Mouse (Mus musculus): ENCODE measurements around the gene Stard13.

Stard13 gene

DNA sequence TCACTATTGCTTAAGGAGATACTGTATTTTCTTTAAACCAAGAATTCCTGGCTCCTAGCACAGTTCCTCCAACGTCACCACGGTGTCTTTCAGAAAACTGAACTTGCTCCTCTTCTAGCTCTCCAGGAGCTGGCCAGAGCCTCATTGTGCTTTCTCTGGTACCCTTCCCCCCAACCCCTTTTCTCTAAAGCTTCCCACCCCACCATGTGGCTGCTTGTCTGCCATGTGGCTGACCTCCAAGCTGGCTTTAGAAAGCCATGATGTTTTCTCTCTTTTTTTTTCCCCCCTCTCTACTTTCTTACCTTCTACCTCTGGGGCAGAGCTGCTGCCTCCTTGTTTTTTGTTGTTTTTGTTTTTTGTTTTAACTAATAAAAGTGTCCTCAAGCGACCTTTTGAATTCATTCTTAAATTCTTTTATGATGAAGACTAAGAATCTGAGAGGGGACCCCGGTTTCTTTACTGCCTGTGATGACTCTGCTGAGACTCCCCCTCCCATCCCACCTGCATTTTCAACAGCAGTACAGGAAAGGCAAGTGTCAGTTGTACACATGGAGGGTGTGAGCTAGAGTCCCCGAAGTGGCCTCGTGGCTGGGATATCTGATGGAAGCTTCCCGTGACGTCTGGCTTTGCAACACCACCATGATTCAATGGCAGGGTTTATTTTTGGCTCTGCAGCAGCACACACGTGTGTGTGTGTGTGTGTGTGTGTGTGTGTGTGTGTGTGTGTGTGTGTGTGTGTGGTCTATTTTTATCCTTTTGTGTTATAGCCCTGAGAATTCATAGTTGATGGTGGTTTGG is 198.7 kb downstream of the Stard13 start:
- no peak for ATAC-seq (ENCODE audit: insufficient number of reproducible peaks, low FRiP score, low TSS enrichment)

GRCm38 (mm10) chr5:151028906-151029305 is 204.7 kb downstream of the Stard13 start:
- no peak for ATAC-seq (ENCODE audit: insufficient number of reproducible peaks, low FRiP score, low TSS enrichment)

- ATAC-seq (ENCODE audit: insufficient number of reproducible peaks, low FRiP score, low TSS enrichment) = no peak
Measured at GRCm38 (mm10) chr5:151027171-151027570, 206.5 kb downstream of the Stard13 start.

GRCm38 (mm10) chr5:151026069-151026468 is 207.6 kb downstream of the Stard13 start:
- no peak for ATAC-seq (ENCODE audit: insufficient number of reproducible peaks, low FRiP score, low TSS enrichment)

GRCm38 (mm10) chr5:151024483-151024882 is 209.2 kb downstream of the Stard13 start:
- no peak for ATAC-seq (ENCODE audit: insufficient number of reproducible peaks, low FRiP score, low TSS enrichment)

DNA sequence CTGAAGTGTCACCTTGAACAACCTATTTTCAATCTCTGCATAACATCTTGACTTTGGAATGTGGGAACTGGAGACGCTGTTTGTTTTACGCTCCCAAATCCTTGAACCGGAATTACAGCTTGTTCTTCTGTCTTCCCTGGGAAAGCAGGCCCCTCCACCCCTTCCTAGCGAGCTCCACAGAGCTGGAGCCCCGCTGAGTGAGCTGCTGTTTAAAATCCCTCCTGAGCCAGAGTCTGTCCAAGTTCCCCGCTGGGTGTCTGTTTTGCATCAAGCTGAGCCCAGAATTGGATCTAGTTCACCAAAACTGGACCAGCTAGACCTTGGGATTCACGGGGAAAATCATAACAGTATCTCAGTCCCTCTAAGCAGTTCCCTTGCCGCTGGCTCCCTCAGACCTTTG is 210.2 kb downstream of the Stard13 start:
- ATAC-seq (ENCODE audit: insufficient number of reproducible peaks, low FRiP score, low TSS enrichment) = peak; percentile 76

- ATAC-seq (ENCODE audit: insufficient number of reproducible peaks, low FRiP score, low TSS enrichment) = no peak
Measured at GRCm38 (mm10) chr5:151022939-151023338, 210.7 kb downstream of the Stard13 start.

DNA sequence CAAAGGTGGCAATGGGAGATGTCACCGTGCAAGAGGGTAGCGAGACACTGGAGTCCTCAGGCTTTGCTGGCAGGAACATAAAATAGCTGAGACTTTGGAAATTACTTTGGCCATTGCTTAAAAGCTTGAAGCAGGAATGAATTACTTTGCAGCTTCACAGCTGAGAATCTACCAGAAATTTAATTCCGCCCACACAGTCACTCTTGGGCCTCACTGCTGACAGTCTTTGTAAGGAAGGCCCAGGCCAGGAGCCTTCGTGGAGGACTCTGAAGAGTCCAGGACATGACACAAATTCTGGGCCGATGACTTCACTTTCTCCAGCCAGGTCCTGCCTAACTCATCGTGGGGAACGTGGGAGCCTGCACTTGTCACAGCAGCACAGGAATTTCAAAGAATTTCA is 211.6 kb downstream of the Stard13 start:
- ATAC-seq (ENCODE audit: insufficient number of reproducible peaks, low FRiP score, low TSS enrichment) = no peak

DNA sequence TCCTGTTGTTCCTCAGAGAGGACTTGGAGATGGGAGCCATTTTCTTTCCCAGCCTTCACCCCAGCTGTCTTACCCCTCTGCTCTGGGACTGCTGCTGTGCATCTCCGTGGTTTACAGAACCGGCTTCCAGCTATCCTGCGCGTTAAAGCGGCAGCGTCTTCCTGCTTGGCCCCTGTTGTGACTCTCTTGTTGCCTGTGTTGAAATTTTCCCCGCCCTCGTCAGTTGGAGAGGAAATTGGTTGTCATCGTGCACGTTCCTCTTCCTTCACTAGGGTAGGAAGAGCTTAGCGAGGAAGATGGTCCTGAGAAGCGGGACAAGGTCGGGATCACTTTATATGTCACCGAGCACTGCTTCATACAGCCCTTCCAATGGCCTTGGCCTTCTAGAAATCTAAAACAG is 212.8 kb downstream of the Stard13 start:
- ATAC-seq (ENCODE audit: insufficient number of reproducible peaks, low FRiP score, low TSS enrichment) = no peak

GRCm38 (mm10) chr5:151020031-151020820 is 213.4 kb downstream of the Stard13 start:
- no peak for ATAC-seq (ENCODE audit: insufficient number of reproducible peaks, low FRiP score, low TSS enrichment)

DNA sequence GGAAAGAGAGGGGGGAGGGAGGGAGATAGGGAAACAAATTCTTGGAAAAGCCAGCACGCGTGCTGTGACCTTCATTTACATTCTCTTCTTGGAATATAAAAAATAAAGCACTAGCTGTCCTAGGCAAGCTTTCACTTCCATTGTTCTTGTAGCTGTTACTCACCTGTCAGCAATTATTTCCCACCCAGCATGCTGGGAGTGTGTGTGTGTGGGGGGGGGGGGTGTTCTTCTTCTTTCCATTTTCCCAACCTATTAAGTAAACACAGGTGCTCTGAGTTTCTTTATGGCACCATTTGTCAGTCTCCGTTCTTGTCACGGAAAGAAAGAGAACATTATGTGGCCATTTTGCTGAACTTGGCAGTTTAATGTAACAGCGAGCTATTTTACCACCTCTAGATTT is 214.7 kb downstream of the Stard13 start:
- ATAC-seq (ENCODE audit: insufficient number of reproducible peaks, low FRiP score, low TSS enrichment) = no peak

- ATAC-seq (ENCODE audit: insufficient number of reproducible peaks, low FRiP score, low TSS enrichment) = no peak
Measured at GRCm38 (mm10) chr5:151018450-151018849, 215.2 kb downstream of the Stard13 start.

DNA sequence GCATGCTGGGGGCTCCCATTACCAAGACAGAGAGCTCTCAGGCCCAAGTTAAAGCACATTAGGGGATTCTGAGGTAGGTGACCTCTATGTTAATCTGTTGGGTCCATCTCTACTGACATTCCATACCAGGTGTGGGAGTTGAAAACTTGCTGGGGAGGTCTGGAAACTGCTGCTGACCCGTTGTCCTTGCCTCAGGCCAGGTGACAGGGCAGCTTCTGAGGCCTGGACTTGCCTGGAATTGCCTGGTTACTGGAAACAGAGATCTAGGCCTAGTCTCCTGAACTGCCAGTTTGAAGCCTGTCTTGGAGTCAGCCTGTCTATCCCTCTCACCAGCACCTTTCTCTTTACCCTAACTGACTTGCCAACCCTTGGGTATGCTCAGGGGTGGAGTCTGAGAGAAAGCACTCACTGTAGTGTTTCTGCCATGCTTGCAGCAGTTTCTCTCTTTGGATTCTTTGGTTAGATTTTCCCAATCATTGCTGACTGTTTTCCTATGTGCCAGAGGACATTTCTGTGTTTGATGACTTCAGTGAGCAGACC is 229.3 kb downstream of the Stard13 start:
- ATAC-seq (ENCODE audit: insufficient number of reproducible peaks, low FRiP score, low TSS enrichment) = no peak

- no peak for ATAC-seq (ENCODE audit: insufficient number of reproducible peaks, low FRiP score, low TSS enrichment)
Measured at GRCm38 (mm10) chr5:151002051-151002450, 231.6 kb downstream of the Stard13 start.

GRCm38 (mm10) chr5:151001111-151001510 is 232.5 kb downstream of the Stard13 start:
- no peak for ATAC-seq (ENCODE audit: insufficient number of reproducible peaks, low FRiP score, low TSS enrichment)

DNA sequence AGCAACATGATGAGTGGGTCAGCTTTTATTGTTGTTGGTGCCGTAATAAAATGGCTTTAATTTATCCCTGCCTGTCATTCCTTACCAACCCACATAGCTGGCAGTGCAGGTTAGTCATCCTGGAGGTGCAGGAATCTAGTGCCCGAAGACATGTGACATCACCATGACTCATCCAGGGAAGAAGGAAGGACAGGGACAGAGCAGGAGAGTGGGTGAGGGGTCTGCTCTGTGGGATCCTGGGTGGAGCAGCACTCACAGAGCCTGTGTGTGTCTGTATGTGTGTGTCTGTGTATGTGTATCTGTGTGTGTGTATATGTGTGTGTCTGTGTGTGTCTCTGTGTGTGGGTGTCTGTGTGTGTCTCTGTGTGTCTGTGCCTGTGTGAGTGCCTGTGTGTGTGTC is 237.1 kb downstream of the Stard13 start:
- ATAC-seq (ENCODE audit: insufficient number of reproducible peaks, low FRiP score, low TSS enrichment) = no peak

- no peak for ATAC-seq (ENCODE audit: insufficient number of reproducible peaks, low FRiP score, low TSS enrichment)
Measured at GRCm38 (mm10) chr5:150994096-150994495, 239.5 kb downstream of the Stard13 start.
